Mouse (Mus musculus) spleen, adult 12 weeks (tissue): ENCODE data around the gene Ogfod2.

ENCODE experiments used
- DNase-seq: peaks from one replicate; pipeline ENCODE4 v3.0.0; 2022; ENCODE audit warnings: low spot score

Gene Ogfod2

DNA sequence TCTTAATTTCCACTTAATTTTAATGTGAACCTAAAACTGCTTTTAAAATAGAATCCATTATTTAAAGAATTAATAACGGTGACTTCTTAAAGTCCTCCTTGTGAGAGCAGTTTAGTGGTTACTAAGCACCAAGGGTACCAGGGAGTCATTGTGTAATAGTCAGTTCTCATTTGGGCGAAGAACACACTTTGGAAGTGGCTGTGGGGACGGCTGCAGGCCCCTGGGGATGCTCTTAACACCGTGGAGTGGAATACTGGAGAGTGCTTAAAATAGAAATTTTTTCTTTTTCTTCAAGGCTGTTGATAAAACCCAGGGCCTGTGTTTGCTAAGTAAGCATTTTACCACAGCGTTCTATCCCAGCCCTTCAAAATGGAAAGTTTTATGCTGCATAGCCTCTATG lies 43.8 kb downstream of the Ogfod2 start:
- no peak for DNase-seq

DNA sequence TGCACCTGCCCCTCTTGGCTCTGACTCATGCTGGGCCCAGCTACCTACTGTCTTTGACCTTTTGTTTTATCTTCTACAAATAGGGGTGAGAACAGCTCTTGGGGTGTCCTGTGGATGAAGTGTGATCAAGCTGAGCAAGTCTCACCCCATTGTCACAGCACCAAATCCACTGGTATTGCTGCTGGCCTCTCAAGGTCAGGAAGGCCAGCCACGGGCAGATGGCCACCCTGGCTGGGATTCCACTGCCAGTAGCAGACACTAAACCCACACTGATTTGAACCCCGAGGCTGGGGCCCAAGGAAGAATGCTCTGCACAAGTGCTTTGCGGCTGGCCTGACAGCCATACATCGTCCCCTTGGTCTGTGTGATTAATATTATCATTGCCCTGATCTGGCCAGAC lies 46.2 kb downstream of the Ogfod2 start:
- DNase-seq, result no peak

DNA sequence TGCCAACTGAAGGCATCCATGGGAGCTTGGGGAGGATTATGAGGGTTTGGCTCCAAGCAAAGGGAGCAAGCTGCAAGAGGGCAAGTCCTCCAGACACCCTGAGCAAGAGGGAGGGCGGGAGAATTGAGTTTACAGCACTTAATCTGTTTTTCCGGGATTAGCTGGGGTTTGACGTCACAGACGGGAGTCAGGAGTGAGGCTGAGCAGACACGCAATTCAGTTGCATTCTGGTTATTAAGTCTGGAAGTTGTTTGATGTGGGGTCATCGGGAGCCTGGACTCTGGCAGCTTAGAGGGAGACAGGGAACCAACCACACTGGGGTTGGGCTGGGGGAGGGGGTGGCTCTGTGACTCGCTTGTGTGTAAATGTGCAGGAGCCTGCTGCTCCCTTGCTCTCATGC lies 47.4 kb downstream of the Ogfod2 start:
- no peak for DNase-seq

DNA sequence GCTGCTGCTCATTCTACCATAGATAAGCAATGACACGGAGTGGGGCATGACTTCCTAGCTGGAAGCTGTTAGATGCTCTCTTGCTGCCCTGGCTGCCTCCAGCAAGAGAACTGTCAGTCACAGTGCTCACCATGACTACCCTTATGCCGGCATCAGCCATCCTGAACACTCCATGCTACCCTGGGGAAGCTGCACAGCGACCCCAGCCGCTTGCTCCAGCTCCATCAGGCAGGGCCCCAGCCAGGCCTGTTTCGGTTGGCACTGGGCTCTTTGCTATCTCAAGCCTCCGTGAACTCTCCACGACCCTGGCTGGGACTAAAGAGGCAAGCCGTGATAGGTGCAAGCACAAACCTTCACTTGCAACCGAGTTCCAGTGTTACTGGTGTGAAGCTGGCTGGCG lies 49.7 kb downstream of the Ogfod2 start:
- no peak for DNase-seq

DNA sequence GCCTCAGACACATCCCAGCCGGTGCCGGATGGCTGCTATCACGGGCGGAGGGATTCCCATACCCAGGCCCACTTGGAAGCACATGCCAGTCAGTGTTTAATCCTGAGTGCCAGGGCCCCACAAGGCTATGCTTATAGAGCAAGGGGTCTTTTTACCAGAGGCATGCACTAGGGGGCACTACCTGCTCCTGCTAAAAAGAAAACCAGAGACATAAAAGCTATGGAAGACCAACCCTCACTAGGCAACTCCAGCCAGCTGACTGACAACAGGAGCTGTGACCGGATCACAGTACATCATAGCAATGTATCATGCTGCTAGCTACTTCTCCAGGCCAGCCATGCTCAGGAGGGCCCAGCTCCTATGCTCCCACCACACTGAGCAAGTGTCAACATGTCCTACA lies 50.5 kb downstream of the Ogfod2 start:
- DNase-seq, result peak; percentile 35

DNA sequence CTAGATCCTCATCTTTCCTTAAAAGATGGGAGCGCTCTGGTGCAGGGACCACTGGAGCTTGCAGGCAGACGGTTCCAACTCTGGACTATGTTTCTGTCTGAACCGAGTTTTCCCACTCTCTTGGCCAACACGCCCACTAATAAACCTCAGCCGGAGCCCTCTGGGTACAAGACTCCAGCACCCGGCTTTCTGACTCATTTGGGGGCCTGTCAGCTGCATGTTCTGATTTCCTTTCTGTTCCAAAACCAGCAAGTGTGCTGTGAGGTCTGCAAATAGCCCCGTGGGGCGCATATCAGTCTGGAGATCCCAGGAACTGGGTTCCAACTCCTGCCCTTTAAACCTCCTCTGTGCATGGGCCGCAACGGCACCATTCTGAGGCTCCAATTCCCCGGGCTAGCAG lies 51.3 kb downstream of the Ogfod2 start:
- DNase-seq, result no peak
